Mouse (Mus musculus): ENCODE results near the gene Flrt1.

DNA sequence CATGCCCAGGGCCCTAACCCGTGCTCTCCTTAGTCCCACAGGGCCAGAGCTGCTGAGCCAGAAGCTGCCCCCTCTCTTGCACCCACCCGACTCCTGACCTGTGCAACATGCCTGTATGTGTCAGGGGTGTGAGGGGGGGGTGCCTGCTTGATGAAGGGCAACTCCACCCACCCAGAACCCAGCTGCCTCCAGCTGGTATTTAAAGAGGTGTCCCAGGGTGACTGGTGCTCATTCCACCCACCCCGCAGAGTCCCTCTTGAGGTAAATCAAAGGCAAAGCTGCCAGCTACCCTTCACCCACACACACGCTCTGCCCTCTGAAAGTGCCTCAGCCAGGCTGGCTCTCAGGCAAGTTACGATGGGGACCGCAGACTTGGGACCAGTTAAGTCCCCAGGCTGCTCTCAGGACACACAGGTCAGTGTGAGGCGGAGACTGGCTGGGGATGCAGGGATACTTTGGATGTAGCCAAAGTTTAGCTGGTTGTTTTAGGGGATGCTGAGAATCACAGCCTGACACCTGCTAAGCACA, 43.7 kb upstream of the Flrt1 start:
- TF ChIP-seq CTCF (IDR thresholded peaks at IDR 0.05; ENCODE audit: control insufficient read depth, insufficient read depth, low read length) = no peak
- no peak for TF ChIP-seq POLR2A (IDR thresholded peaks at IDR 0.05; ENCODE audit: borderline replicate concordance, control insufficient read depth, low read depth, low read length)

Data from bone marrow, adult 2 months (tissue).